Mouse (Mus musculus): Measurements from ENCODE around the gene Zfp385a.

DNA sequence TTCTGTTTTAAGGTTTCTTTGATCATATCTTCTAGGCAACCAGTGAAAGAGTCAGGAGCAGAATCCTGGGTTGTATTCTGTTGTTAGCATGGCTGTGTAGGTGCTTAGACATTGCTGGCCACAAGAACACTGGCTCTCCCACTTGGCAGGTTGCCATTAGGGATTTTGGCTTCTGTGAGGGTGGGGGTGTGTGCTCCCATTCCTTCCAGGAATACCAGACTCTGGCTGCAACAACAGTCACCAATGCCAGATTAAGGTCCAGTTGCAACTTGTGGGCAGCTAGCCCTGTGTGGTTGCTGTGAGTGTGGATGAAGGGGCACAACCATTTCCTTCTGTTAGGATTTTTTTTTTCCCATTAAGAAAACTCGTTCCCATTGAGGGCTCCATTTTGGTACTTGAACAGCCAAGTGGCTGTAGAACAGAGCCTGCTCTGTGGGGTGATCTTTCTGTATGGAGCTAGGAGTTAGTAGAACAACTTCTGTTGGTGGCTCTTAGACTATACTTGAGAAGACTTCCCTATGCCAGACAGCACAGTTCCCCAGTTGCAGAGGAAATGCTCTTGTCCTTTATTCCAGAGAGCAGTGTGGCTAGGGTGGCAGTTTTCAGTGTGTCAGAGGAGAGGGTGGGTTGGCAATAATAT lies 54.0 kb downstream of the Zfp385a start:
- TF ChIP-seq EP300 (IDR thresholded peaks at IDR 0.05; ENCODE audit: low read depth) (no peak), CTCF (IDR thresholded peaks at IDR 0.05; ENCODE audit: low read depth) (no peak)

Data from heart, postnatal 0 days (tissue).